Mouse (Mus musculus) spleen, postnatal 4 days (tissue): ENCODE results near the gene Il11ra1.

Experiments used
- DNase-seq, 2 experiments: peaks; one replicate each; pipeline ENCODE4 v3.0.0; 2022; ENCODE audit warnings: low spot score in 2 of 2

Il11ra1 gene

DNA sequence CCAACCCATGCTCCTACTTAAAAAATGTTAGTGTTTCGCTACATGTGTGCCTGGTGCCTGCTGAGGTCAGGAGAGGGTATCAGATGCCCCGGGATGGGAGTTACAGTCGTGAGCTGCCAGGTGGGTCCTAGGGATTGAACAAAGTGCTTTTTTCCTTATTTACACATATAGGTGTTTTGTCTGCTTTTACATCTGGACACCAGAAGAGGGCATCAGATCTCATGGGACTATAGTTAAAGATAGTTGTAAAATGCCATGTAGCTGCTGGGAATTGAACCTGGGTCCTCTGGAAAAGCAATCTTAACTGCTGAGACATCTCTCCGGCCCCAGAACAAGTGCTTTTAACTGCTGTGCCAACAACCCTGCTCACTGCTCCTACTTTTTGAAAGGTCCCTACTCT lies 10.4 kb downstream of the Il11ra1 start:
- DNase-seq = no peak

DNA sequence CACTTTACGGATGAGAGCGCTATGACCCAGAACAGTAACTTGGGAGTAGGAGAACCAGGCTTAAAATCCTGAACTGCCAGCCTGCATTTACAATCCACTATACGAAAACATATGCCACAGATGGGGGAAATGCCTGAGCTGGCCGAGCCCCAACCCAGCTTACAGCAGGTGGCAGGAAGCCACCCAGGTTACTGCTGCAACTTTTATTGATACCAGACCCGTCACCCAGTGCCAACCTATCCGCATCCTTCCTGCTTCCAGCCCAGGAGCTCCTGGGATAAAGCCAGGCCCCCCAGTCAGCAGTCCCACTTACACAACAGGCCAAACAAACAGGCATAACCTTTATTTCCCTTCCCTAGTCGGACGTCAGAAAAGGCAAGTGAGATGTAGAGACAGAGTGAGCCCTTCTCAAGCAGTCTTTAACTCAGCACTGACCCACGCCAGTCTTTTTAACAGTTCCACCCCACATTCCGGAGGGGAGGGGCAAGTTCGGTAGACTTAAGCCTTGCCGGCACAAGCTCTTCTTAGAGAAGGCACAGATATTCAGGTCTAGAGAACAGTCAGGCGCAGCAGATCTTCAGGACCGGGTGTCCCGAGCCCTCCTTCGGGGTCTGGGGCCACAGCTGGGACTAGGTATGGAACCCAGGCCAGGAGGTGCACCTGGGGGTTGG lies 12.1 kb downstream of the Il11ra1 start:
- DNase-seq = no peak

DNA sequence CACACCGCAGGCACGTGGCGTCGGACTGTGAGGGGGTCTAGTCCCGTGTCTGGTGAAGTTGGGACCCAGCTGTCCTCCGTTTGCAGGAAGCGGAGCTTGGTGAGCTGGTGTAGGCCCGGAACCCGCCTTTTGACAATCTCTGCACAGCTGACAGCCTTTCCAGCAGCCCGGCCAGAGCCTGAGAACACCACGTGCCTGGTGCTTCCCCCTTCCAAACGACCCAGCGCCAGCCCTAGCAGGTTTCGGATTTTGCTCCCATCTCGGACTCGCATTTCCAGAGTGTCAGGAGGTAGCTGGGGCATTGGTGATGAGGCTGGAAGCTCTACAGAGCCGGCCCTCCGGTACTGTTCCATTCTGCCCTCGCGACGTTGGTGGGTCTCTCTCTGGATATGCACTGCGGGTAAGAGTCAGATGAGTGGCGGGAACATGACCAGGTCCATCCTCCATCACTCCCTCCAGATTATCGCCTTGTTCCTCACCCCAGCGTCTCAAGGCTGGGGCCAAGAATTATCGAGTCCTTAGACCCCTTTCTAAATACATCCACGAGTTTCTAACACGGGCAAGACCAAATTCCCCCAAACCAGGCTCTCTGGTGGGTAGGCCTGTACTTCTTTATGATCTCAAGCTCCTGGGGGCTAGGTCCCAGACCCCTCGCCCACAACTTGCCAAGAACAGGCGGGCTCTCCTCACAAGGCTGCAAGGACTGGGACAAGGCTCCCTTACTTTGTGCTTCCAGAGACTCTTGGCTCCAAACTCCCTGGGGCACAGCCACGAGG lies 12.8 kb downstream of the Il11ra1 start:
- no peak for DNase-seq

DNA sequence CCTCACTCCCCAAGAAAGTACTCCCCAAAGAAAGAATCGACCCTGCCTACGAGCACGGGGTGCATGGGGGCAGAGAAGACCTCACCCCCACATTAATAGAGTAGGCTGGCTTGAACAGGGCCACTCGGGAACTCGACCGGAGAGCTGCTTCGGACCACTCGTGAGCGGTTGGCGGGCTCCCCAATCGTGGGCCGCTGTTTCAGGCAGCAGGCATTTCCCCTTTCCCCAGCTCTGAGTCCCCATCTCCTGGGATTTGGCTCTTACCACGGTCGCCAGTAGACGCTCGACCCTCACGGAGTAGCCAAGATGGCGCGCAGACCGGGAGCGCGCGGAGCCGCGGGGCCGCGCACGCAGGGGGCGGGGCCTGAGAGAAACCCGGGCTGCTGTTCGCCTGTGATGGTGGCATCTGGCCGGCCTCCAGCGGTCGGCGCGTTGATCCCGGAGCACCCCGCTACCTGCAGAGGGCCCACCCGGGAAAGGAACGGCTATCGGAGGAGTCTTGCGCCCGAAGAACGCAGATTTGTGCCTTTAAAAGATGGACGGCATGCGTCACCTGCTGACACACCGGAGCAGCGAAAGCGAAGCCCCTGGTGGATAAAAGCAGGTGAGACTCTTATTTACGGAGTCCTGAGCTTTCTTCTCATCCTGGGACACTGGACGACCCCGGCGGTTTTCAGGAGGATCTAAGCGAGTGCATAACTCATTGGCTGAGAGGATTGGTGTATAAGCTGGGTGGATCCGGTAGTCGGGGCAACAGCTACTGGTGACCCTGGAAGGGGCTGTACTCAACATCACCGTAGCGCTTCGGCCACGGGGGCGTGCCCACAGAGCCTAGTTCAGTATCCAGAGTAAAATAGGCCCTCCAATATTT lies 13.6 kb downstream of the Il11ra1 start, which contains the start of gene Rpp25l:
TSS of gene Rpp25l (minus strand) at position 338 of the 871 bp plus-strand sequence.
- DNase-seq = peak; percentile 85 to 94

DNA sequence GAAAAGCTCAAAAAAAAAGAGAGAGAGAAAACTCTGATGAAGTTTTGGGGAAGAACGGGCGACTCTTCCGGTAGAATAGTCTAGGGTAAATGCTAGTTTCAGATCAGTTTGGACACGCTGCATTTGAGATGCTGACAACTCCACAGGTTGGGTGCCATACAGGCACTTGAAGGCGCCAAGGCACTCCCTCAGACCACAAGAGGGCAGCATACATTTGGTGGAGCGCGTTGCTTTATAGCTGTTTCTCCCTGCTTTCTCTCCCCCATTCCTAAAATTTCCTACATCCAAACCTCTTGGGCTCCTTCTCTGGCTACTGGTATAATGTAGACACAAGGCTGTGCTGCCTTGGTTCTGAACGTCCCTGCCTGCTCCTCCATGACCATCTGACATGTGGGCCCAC lies 14.5 kb downstream of the Il11ra1 start:
- peak; percentile 59 to 78 for DNase-seq

DNA sequence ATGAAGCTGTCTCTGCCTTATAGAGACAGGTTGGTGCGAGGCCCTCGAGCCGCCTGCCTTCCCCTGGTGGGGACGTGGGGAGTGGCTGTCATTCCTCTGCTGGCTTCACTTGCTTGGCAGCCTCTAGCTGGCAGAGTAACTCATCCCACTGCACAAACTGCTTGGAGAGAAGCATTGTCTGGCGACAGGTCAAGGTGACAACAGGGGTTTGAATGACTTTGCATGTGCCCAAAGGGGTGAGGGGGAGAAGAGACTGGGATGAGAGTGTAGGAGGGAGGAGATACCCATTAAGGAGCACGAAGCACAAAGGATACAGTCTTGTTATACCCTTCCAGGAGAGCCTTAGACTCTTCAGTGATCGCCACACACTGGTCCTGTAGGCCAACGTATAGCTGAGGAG lies 15.3 kb downstream of the Il11ra1 start:
- no peak for DNase-seq

DNA sequence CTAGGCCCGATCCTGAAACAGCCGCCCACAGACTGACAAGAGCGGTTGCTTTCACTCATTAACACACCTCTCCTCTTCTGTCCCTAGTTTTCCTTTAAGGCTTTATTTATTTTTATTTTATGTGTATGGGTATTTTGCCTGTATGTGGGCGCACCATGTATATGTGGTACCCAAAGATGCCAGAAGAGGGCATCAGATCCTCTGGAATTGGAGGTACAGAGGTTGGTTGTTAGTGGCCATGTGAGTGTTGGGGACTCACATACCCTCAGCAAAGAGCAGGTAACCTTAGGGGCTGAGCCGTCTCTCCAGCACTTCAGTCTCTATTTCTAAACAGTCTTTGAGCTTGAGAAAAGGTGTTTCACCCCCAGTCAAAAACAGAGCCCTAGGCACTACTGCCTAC lies 15.8 kb downstream of the Il11ra1 start:
- no peak for DNase-seq

DNA sequence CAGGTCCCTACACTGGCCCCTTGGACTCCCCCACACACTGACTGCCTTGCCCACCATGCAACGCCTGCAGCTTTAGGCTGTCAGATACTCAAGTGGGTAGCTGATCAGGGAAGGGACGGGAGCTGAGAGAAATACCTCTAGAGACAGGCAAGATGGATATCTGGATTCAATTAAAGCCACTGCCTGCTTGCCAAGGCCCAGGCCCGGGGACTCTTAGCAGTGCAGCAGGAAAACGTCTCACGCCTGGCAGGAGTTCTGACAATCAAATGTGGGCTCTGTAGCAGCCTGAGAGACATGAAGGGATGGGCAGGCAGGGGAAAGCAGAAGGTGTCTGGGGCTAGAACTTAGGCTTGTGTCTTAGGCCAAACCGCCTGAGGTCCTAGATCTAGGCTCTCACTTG lies 17.0 kb downstream of the Il11ra1 start:
- DNase-seq = no peak

DNA sequence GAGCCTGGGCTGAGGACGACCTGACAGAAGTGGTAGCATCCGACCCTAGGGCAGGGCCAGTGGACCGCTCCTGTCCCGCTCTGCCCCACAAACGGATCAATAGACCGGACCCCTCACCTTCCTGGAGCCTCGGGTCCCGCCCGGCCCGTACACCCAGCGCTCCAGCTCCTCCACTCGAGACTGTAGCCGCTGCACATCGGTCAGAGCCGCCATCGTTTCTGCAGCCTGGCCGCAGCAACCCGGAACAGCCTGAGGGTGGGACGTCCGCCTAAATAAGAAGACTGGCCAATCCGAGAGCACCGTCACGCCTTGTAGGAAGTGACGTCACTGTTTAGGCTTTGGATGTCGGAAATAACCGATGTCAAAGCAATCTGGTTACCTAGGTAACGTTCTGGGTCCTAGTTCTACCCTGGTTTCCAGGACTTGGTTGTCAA lies 23.1 kb downstream of the Il11ra1 start, which contains the start of gene Dctn3:
TSS of gene Dctn3 (minus strand) at position 253 of the 434 bp plus-strand sequence.
- peak; percentile 82 to 87 for DNase-seq

DNA sequence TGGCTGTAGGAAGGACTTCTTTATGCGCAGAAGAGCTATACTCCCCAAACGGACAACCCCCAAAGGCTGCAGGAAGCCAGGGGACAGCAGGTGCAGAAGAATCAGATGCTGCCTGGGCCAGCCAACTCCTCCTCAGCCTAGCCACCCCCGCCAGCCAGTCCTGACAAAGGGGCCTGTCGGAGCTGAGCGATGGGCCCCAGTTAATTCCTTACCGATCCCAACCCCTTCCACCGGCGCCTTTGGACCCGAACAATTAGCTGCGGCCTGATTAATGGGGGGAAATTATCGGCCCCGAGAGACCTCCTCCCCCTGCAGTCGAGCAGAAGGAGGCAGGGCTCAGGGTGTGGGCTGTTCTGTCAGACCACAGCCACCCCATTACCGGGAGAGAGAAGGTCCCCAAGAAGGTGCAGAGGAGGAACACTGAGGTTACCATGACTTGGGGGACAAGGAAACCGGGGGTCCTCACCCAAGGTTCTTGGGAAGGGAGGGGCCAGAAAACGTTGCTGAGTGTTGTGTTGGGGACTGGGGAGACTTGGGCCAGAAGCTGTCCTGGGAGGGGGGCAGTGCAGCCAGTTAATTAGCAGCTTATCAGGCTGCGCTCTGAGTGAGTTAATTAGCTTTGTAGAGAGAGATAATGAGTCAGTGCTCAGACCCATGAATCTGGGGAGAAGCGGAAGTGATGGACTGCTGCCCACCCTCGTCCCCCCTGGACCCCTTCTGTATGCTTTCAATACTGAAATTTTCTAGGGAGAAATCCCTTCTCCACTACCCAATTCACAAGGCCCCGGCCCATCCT lies 27.2 kb downstream of the Il11ra1 start:
- DNase-seq = no peak

DNA sequence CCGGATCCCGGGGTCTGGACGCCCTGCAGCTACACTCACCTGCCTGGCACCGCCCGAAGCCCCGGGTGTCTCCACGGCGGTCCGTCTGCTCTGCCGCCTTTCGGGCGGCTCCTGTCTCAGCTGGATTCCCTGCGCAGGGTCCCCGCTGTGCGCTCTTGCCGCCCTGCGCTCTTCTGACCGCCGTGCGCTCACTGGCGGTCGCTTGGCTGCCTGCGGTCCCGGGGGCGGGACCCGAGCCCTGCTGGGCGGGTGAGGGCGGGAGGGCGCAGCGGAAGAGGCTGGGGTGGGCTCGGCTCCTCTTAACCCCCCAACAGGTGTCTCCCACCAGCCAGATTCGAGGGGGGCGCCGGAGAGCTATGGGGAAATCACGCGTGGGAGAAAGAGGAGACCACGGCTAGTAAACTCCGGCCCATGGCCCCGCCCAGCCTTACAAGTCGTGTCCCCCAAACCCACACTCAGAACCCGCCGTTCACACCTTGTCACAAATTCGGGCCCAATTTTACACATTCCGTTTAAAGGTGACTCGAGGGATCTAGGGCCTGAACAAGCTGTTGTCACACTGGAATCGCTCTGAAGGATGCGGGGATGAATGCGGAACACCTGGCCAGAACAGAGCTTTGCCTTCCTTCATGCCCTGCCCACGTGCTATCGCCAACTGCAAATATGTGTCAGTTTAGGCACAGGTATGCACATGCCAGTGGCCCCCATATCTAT lies 31.4 kb downstream of the Il11ra1 start, which contains the start of gene Arid3c:
TSS of gene Arid3c (minus strand) at position 91 of the 714 bp plus-strand sequence.
- DNase-seq = no peak

DNA sequence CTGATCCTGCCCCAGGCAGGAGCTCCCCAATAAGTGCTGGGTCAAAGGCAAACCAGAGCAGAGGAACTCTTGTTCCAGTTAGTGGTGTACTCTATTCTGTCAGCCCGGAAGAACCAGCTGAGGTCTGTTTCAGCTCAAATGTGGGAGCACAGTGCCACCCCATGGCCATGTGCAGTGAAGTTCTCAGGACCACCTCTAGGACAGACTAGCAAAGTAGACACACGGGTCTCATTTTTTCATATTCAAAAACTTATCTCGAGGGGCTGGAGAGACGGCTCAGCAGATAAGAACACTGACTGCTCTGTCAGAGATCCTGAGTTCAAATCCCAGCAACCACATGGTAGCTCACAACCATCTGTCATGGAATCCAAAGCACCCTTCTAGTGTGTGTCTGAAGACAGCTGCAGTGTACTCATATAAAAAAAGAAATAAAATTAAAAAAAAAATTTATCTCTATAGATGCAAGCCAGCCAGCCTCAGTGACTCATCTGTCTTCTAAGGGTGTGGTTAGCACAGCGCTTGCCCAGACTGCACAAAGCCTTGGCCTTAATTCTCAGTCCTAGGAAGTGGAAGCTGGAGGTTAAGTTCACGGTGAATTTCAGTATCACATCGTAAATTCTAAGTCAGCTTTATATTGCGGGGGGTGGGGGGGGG lies 37.9 kb downstream of the Il11ra1 start:
- peak; percentile 60 to 78 for DNase-seq

DNA sequence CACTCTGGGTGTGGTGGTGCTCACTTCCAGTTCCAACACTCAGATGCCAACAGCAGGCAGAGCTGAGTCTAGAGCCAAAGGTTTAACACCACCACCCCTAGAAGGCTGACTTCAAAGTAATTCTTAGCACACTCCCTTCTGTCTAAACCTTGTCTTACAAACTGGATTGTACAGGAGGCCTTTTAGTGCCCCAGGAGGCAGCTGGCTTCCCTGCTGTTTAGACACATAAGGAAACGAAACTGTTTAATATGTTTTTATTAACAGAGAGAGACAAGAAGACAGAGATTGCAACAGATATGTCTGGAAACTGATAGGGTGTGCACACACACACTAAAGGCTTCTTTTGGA lies 38.4 kb downstream of the Il11ra1 start:
- no peak for DNase-seq

DNA sequence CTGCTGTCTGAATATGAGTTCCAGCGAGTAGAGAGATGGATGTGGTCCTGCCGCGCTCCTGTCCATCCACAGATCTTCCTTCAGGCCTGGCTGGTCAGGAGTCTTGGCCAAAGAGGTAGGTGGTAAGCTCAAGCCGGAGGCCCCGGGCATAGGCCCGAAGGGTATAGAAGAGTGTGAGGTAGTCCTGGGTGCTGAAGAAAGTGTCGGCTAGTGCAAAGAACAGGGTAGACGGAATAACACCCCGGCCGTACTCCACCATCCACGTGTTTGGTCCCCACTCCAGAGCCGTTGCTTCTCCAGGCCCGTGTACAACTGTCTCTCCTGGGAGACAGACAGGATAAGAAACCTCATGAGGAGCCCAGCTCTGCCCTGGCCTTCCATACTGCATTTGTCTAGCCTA lies 39.5 kb downstream of the Il11ra1 start:
- DNase-seq = peak in 1 of 2 experiments; percentile 56

DNA sequence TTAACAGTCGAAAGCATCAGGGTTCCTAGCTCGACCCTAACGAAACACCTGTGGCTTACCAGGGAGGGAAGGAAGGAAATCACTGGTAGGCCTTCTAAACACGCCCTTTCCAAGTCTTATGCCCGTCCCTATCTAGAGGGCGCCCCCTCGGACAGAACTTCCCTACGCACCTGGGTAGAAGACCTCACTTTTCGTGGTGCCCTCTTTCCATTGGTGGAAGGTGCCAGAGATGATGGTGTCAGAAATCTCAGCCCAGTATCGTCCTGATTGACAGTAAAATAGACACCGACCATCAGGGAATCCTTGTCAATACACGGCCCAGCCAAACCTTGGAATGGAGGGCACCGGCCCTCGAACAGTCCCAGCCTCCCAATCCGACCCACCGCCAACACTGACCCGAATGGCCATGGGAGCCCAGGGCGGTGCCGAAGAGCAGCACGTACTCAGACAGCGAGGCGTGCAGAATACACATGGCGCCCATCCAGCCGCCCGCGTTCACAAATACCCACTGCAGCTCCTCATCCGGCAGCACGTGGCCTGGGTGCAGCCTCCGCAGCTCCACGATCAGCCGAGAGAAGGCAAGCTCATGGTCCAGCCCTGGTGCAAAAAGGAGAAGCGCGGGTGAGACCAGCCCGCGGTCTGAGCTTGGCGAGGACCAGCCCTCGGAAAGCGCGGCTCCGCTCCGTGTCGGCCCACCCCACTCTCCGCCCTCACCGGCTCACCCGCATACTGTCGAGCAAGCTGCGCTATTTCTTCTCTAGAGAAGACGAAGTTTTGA lies 40.8 kb downstream of the Il11ra1 start:
- peak; percentile 56 to 63 for DNase-seq

DNA sequence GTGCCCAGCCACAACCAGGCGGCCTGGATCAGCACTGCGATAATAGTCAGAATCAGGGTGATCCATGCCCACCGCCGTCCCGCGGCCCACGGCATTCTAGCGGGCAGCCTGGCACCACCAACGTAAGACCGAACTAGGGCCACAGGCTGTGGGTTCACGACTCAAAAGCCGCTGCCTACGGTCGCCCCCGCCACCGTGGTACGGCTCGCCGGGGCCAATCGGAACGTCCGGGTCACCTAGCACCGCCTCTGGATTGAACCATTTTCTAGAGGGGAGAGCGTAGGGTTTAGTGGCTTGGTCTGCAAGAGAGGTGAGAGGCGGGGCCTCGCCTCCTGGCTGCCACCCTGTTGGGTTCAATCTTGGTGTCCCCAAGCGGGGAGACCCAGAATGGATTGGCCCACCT lies 41.4 kb downstream of the Il11ra1 start:
- DNase-seq = peak; percentile 87 to 91

DNA sequence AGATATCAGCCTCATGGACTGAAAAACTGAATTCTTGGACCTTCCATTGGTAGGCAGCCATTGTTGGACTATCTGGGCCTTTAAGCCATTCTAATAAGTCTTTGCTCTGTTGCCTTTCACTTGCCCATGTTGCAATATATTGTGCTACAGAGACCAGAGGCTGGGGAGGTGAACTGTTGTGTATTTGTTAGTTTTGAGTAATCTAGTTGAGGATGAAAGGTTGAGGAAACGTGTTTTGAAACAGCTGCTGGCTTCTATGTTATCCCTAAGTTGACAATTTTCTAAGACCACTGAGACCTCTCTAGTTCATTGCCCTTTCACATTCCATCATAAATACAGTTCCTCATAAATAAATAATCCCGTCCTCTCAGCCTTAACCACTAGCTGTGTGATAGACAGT lies 44.3 kb downstream of the Il11ra1 start:
- no peak for DNase-seq

DNA sequence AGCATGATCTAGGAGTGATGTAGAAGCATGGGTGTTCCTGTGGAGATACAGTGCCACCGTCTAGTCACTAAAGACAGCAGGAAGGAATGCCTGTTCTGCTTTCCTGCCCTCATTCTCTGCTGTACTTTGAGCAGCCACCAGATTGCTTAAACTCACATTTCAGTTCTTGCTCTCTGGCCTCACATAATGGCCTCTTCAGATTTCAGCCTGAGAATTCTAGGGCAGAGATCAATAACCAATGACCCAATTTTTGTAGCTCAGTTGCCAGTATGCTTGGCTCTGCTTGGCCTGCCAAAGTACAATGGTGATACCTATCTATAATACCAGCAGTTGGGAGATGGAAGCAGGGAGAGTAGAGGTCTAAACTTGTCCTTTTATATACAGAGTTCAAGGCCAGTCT lies 45.2 kb downstream of the Il11ra1 start:
- no peak for DNase-seq

DNA sequence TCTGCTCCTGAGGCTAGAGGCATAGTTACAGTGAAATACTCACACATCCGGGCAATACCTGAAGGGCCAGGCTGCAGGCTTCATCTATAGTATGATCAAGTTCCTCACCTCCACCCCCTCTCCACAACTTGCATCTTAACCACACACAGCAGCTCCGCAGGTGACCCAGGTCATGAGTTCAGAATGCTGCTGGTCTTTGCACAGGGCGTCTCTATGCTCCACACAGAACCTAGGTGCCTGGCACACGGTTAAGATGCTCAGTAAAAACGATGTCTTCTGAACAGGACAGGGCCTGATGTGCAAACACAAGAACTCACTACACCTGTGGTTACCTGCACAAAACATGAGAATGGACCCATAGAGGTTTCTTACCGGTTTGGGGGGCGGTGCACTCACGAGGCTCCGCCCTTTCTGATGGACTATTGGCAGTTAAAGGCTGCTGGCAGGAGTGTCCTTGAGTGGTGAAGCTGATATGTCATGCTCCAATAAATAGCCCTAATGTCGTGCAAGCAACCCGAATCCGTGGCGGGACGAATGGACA lies 55.1 kb downstream of the Il11ra1 start, which contains the start of gene Galt:
TSS of gene Galt (plus strand) at position 432 of the 541 bp plus-strand sequence.
- peak in 1 of 2 experiments; percentile 59 for DNase-seq
